Mouse (Mus musculus) kidney, adult 2 months (tissue): ENCODE measurements around the gene Uggt2. TPM values are rescaled to one million over a fixed set of nuclear protein-coding genes. Genes with fewer than 3 reads are reported as not detected.

ENCODE experiments used
- DNase-seq: peaks from one replicate; pipeline ENCODE4 v3.0.0; 2021
- H3K27ac ChIP-seq: fragments of 200-500 bp; 2 replicates; pipeline ENCODE4 v1.5.1; 2012; ENCODE audit warnings: low read depth, low read length, control low read depth, inconsistent platforms; ENCODE audit not compliant: insufficient read depth
- H3K27me3 ChIP-seq: fragments of 200-500 bp; replicated peaks from 2 replicates; pipeline ENCODE4 v1.6.1; 2012; ENCODE audit warnings: mild to moderate bottlenecking, moderate library complexity, low read length, inconsistent platforms; ENCODE audit not compliant: control insufficient read depth, insufficient read depth
- H3K36me3 ChIP-seq: fragments of 200-500 bp; 2 replicates; pipeline ENCODE4 v1.6.1; 2012; ENCODE audit warnings: mild to moderate bottlenecking, moderate library complexity, low read length, inconsistent platforms; ENCODE audit not compliant: control insufficient read depth, insufficient read depth
- H3K4me1 ChIP-seq: fragments of 200-500 bp; 2 replicates; pipeline ENCODE4 v1.6.1; 2011; ENCODE audit warnings: low read length; ENCODE audit not compliant: control insufficient read depth, insufficient read depth
- H3K4me3 ChIP-seq: fragments of 200-500 bp; 2 replicates; pipeline ENCODE4 v1.5.1; 2011; ENCODE audit warnings: mild to moderate bottlenecking, low read depth, low read length, control low read depth; ENCODE audit not compliant: insufficient read depth
- CTCF ChIP-seq: fragments of 200-500 bp; conservative IDR thresholded peaks from 2 replicates; pipeline ENCODE4 v1.5.1; 2011; ENCODE audit warnings: low read depth, mild to moderate bottlenecking, control low read depth, low read length, moderate library complexity, mixed read lengths; ENCODE audit not compliant: insufficient read depth, insufficient read length
- POLR2A ChIP-seq: fragments of 200-500 bp; IDR thresholded peaks from one replicate; pipeline ENCODE4 v1.6.1; 2011; ENCODE audit warnings: low read depth, low read length, control low read depth
- WGBS: fragments of 180-500 bp; shearing (Covaris S2); methylation state at CpG from one replicate; pipeline ENCODE4 v1.1.7; 2018; 5-methylcytosine and 5-hydroxymethylcytosine counted together
- polyA plus RNA-seq: library from polyadenylated mRNA; depleted of rRNA; stranded (reverse); fragments of >200 nt; gene quantifications from 2 replicates; pipeline ENCODE4 v1.2.3, GENCODE M21; 2012

Gene Uggt2
- polyA plus RNA-seq, 1 experiment, result 3.4 TPM

GRCm38 (mm10) chr14:119008031-119008590 is 91.1 kb downstream of the Uggt2 start:
- Histone ChIP-seq H3K27ac (peak overlapping the region; percentile 62; the same call in 1 of the 2 replicates), H3K27me3 (no peaks in the 10 kb centered on the region), H3K4me3 (no peak overlapping the region), H3K36me3 (no peaks in the 10 kb centered on the region), H3K4me1 (no peaks in the 10 kb centered on the region)
- TF ChIP-seq CTCF (no peak), POLR2A (no peak)
- no peak for DNase-seq
- WGBS, result 48% methylated on average over 7 of the region's 7 CpGs

GRCm38 (mm10) chr14:119007103-119007951 is 91.9 kb downstream of the Uggt2 start:
- Histone ChIP-seq H3K27me3 (no peaks in the 10 kb centered on the region), H3K36me3 (no peaks in the 10 kb centered on the region; the same call in 1 of the 2 replicates), H3K27ac (peak overlapping the region; percentile 81), H3K4me3 (peak overlapping the region; percentile 85), H3K4me1 (no peaks in the 10 kb centered on the region)
- TF ChIP-seq POLR2A, result peak; percentile 27
- no peak for TF ChIP-seq CTCF
- peak; percentile 100 for DNase-seq
- WGBS, result under 1% methylated on average over 13 of the region's 13 CpGs

GRCm38 (mm10) chr14:119006441-119007102 is 92.7 kb downstream of the Uggt2 start:
- TF ChIP-seq CTCF (no peak), POLR2A (no peak)
- under 1% methylated on average over 49 of the region's 49 CpGs for WGBS
- H3K27ac ChIP-seq, result peak overlapping the region; percentile 81
- peak overlapping the region; percentile 85 for H3K4me3 ChIP-seq
- no peaks in the 10 kb centered on the region; the same call in 1 of the 2 replicates for H3K36me3 ChIP-seq
- H3K27me3 ChIP-seq, result no peaks in the 10 kb centered on the region
- peak; percentile 29 for DNase-seq
- H3K4me1 ChIP-seq, result no peaks in the 10 kb centered on the region

- Histone ChIP-seq H3K4me3 (no peak overlapping the region), H3K27me3 (no peaks in the 10 kb centered on the region), H3K4me1 (no peaks in the 10 kb centered on the region), H3K36me3 (no peaks in the 10 kb centered on the region; the same call in 1 of the 2 replicates), H3K27ac (no peak overlapping the region)
- WGBS, result 8% methylated on average over 5 of the region's 5 CpGs
- DNase-seq, result peak; percentile 2
- no peak for TF ChIP-seq POLR2A
- TF ChIP-seq CTCF, result no peak
Observed at GRCm38 (mm10) chr14:119005834-119006233, 93.4 kb downstream of the Uggt2 start.

- Histone ChIP-seq H3K27ac (no peak overlapping the region), H3K4me3 (no peak overlapping the region), H3K4me1 (no peaks in the 10 kb centered on the region), H3K27me3 (no peaks in the 10 kb centered on the region), H3K36me3 (no peaks in the 10 kb centered on the region; the same call in 1 of the 2 replicates)
- DNase-seq, result peak; percentile 62
- TF ChIP-seq CTCF (peak; percentile 77), POLR2A (no peak)
Observed at GRCm38 (mm10) chr14:119003320-119003719, 95.9 kb downstream of the Uggt2 start.

GRCm38 (mm10) chr14:118995226-118995925 is 103.9 kb downstream of the Uggt2 start:
- 87% methylated on average over 9 of the region's 9 CpGs for WGBS
- no peak for TF ChIP-seq POLR2A
- no peak for TF ChIP-seq CTCF

More at GRCm38 (mm10) chr14:118995226-118995925, 103.9 kb downstream of the Uggt2 start:
- H3K27ac ChIP-seq, result no peak overlapping the region
- no peaks in the 10 kb centered on the region for H3K4me1 ChIP-seq
- peaks cover 2% of the 10 kb centered on the region; the same call in 1 of the 2 replicates for H3K36me3 ChIP-seq
- no peaks in the 10 kb centered on the region for H3K27me3 ChIP-seq
- DNase-seq, result no peak
- H3K4me3 ChIP-seq, result no peak overlapping the region
